Mouse (Mus musculus): Measurements from ENCODE around the gene Ankrd11. TPM values are rescaled to one million over a fixed set of nuclear protein-coding genes. Genes with fewer than 3 reads are reported as not detected.

Gene Ankrd11
- polyA plus RNA-seq, 1 experiment from 2014 or later: 39.6 TPM

DNA sequence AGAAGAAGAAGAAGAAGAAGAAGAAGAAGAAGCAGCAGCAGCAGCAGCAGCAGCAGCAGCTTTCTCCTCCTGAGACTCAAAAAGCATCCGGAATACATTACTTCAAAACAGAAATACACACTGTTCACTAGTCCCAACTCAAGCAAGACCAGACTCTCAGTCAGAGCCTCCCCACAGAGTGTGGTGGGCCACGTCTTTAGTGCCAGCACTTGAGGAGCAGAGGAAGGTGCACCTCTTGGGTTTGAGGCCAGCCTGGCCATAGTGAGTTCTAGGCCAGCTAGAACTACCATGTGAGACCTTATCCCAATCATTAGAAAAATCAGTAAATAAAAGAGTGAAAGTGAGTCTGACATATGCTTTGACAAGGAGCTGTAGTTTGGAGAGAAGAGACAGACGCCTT, 57.9 kb downstream of the Ankrd11 start:
- Histone ChIP-seq H3K4me2 (no peak overlapping the region), H3K4me1 (replicated peaks) (peaks cover 39% of the 10 kb centered on the region), H3K9ac (no peak overlapping the region), H3K27me3 (no peaks in the 10 kb centered on the region), H3K27ac (no peak overlapping the region), H3K36me3 (no peaks in the 10 kb centered on the region), H3K4me3 (no peak overlapping the region), H3K9me3 (replicated peaks) (no peaks in the 10 kb centered on the region)
- ATAC-seq (replicated peaks; ENCODE audit: insufficient number of reproducible peaks, insufficient read depth, low FRiP score, low read depth): no peak
- 83% methylated on average over 3 of the region's 3 CpGs for WGBS

DNA sequence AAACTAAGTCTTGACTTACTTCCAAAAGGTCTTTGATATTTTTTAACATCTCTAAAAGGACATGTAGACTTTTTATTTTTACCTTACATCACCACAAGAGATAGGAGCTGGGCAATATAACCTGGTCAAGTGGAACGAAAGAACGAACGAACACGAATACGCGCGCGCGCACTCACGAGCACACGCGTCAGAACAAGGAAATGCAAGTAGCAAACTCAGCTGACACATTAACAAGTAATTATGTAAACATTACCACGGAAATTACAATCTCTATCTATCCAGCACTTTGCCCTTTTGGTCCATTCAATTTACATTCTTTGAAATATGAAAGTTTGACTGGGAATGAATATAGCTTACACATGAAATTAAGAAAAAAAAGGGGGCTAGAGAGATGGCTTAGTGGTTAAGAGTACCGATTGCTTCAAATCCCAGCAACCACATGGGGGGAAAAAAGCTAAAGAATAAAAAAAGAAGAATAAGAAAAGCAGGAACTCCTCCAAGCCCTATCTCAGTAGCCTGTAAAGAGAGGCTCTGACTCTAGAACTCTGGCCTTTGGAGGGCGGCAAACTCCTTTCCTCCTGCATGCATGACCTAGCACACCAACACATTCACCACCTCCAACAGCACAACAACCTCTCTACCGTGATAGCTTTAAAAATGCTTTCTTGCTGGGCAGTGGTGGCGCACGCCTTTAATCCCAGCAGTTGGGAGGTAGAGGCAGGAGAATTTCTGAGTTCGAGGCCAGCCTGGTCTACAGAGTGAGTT, 58.7 kb downstream of the Ankrd11 start:
- no peaks in the 10 kb centered on the region for H3K9me3 ChIP-seq (replicated peaks)
- WGBS: 84% methylated on average over 19 of the region's 19 CpGs
- H3K27me3 ChIP-seq: no peaks in the 10 kb centered on the region
- H3K4me3 ChIP-seq: no peak overlapping the region
- H3K9ac ChIP-seq: no peak overlapping the region
- no peak for ATAC-seq (replicated peaks; ENCODE audit: insufficient number of reproducible peaks, insufficient read depth, low FRiP score, low read depth)
- no peak overlapping the region for H3K4me2 ChIP-seq
- H3K36me3 ChIP-seq: no peaks in the 10 kb centered on the region
- H3K4me1 ChIP-seq (replicated peaks): peaks cover 41% of the 10 kb centered on the region
- H3K27ac ChIP-seq: no peak overlapping the region

DNA sequence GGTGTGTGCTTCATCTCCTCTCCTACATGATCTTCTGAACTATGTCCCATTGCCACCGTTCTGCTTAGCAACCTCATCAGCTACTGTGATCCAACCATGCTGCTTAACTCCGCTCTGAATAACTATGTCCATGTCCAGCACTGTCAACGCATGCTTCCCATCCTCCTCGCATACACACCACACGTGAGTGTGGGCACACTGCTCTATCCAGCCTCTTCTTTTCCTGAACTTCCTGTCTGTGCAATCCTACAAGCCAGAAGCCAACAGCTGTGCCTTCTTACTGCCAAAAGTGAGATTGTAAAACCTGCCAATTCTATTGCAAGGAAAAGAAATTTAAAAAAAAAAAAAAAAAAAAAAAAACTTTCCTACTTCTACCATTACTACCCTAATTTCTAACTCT, 60.4 kb downstream of the Ankrd11 start:
- H3K4me2 ChIP-seq: no peak overlapping the region
- H3K36me3 ChIP-seq: no peaks in the 10 kb centered on the region
- H3K9me3 ChIP-seq (replicated peaks): no peaks in the 10 kb centered on the region
- no peak overlapping the region for H3K9ac ChIP-seq
- peaks cover 38% of the 10 kb centered on the region for H3K4me1 ChIP-seq (replicated peaks)
- H3K27ac ChIP-seq: no peak overlapping the region
- 63% methylated on average over 5 of the region's 5 CpGs for WGBS
- H3K4me3 ChIP-seq: no peak overlapping the region
- no peak for ATAC-seq (replicated peaks; ENCODE audit: insufficient number of reproducible peaks, insufficient read depth, low FRiP score, low read depth)
- H3K27me3 ChIP-seq: no peaks in the 10 kb centered on the region

DNA sequence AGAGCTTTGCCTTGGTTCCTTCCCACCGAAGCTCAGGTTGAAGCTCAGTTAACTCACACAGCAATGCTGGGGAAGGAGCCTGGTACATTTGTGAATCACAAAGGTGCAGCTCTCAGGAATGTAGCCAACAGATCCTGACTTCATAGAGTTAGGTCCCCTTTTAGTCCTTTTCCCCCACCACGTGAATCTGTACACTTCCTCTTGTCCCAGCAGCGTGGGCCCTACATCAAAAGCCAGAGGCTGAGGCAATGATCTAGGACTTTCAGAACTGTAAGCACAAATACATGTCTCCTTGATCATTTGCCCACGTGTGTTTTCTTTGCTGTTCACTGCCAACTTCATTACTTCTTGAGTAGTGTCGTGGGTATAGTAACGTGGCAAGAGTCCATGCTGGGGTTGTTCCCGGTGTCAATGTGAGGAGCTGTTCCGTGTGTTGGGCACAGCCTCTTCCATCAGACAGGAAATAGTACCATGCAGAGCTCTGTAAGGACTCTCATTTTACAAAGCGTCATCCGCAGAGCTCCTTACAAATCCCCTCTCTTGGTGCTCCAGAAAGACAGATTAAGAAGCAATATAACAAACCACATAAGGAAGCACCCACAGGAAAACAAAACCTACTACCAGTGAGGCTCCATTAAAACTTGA, 62.1 kb downstream of the Ankrd11 start:
- Histone ChIP-seq H3K9me3 (replicated peaks) (no peaks in the 10 kb centered on the region), H3K9ac (no peak overlapping the region), H3K4me3 (no peak overlapping the region), H3K27ac (no peak overlapping the region), H3K36me3 (no peaks in the 10 kb centered on the region), H3K27me3 (no peaks in the 10 kb centered on the region), H3K4me2 (no peak overlapping the region), H3K4me1 (replicated peaks) (peaks cover 30% of the 10 kb centered on the region)
- WGBS: 67% methylated on average over 10 of the region's 10 CpGs
- ATAC-seq (replicated peaks; ENCODE audit: insufficient number of reproducible peaks, insufficient read depth, low FRiP score, low read depth): no peak

DNA sequence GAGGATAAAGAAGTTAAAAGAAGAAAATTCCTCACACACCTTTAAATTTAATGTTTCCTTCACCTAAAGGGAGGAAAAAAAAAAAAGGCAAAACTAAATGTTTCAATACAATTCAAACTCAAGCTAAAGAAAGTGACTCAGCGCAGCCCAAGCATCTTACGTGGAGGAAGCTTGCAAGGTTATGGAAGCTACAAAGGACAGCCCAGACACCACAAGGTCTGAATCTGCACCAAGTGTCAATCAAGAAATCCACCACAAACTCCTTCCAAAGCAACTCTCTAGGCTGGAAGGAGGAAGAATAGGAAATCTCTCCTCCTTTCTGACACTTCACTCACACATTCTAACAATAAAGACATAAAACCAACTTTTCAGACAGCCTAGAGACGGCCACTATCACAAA, 62.7 kb downstream of the Ankrd11 start:
- no peaks in the 10 kb centered on the region for H3K27me3 ChIP-seq
- H3K4me1 ChIP-seq (replicated peaks): peaks cover 30% of the 10 kb centered on the region
- no peaks in the 10 kb centered on the region for H3K36me3 ChIP-seq
- H3K4me2 ChIP-seq: no peak overlapping the region
- no peak overlapping the region for H3K4me3 ChIP-seq
- no peaks in the 10 kb centered on the region for H3K9me3 ChIP-seq (replicated peaks)
- H3K27ac ChIP-seq: no peak overlapping the region
- no peak overlapping the region for H3K9ac ChIP-seq
- ATAC-seq (replicated peaks; ENCODE audit: insufficient number of reproducible peaks, insufficient read depth, low FRiP score, low read depth): no peak
- 83% methylated on average over 3 of the region's 3 CpGs for WGBS

DNA sequence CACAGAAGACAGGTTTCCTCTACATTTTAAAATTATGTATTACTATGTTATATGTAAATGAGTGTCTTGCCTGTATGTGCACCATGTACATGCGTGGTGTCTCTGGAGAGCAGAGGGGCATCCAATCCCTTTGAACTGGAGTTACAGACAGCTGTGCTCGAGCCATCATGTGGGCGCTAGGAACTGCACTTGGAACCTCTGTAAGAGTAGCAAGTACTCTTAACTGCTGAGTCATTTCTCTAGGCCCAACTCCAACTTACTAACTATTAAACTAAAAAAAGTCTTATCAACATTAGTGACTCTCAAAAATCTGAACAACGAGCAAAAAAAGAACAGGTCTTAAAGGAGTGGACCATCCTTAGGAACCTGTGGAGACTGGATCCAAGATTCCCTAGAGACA, 66.0 kb downstream of the Ankrd11 start:
- H3K36me3 ChIP-seq: no peaks in the 10 kb centered on the region
- no peak overlapping the region for H3K9ac ChIP-seq
- WGBS: 79% methylated on average over 4 of the region's 4 CpGs
- H3K9me3 ChIP-seq (replicated peaks): no peaks in the 10 kb centered on the region
- H3K27ac ChIP-seq: no peak overlapping the region
- H3K4me1 ChIP-seq (replicated peaks): peaks cover 26% of the 10 kb centered on the region
- no peak overlapping the region for H3K4me3 ChIP-seq
- ATAC-seq (replicated peaks; ENCODE audit: insufficient number of reproducible peaks, insufficient read depth, low FRiP score, low read depth): no peak
- H3K4me2 ChIP-seq: no peak overlapping the region
- no peaks in the 10 kb centered on the region for H3K27me3 ChIP-seq

DNA sequence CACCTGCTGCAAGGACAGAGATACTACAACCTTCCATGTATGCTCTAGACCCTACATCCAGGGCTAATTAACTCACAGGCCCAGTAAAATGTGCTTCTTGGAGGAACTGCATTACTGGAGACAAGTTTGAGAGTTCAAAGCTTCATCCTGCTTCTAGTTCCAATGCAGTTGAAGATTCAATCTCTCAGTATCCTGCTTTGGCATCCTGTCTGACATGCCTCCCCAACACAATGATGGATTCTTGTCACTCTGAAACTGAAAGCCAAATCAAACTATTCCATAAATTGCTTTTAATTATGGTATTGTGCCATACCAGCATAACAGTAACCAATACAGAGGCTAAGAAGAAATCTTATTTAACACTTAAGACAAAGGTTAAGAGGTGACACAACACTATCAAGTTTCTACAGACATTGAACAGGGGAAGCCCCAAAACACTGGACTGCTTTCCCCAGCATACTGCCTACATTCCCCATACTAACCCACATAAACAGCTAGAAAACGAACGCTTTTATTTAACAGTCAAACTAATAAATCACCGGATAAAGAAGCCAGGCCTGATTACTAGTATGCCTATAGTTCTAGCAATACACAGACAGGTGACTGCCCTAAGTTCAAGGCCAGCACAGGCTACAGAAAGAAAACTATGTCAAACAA, 72.0 kb downstream of the Ankrd11 start:
- Histone ChIP-seq H3K4me3 (no peak overlapping the region), H3K36me3 (no peaks in the 10 kb centered on the region), H3K27ac (no peak overlapping the region), H3K4me1 (replicated peaks) (no peaks in the 10 kb centered on the region), H3K4me2 (no peak overlapping the region), H3K27me3 (no peaks in the 10 kb centered on the region), H3K9ac (no peak overlapping the region), H3K9me3 (replicated peaks) (no peaks in the 10 kb centered on the region)
- WGBS: 91% methylated on average over 3 of the region's 3 CpGs
- ATAC-seq (replicated peaks; ENCODE audit: insufficient number of reproducible peaks, insufficient read depth, low FRiP score, low read depth): no peak

DNA sequence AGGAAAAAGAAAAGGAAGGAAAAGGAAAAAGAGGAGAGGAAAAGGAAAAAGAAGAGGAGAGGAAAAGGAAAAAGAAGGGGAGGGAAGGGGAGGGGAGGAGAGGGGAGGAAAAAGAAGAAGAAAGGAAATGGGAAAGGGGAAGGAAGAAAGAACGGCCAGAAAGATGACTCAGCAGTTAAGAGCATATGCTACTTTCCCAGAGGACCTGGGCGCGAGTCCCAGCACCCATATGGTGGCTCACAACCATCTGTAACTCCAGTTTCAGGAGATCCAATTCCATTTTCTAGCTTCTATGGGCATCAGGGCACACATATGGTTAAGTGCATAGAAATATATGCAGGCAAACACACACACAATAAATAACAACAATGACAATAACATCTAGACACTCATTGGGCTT, 73.9 kb downstream of the Ankrd11 start:
- ATAC-seq (replicated peaks; ENCODE audit: insufficient number of reproducible peaks, insufficient read depth, low FRiP score, low read depth): no peak
- Histone ChIP-seq H3K27ac (no peak overlapping the region), H3K27me3 (no peaks in the 10 kb centered on the region), H3K4me3 (no peak overlapping the region), H3K9ac (no peak overlapping the region), H3K36me3 (0 out of 2 replicates have a peak, but pooled peaks cover 3% of the 10 kb centered on the region), H3K9me3 (replicated peaks) (no peaks in the 10 kb centered on the region), H3K4me1 (replicated peaks) (no peaks in the 10 kb centered on the region; the same call in 1 of the 2 replicates), H3K4me2 (no peak overlapping the region)
- WGBS: 92% methylated on average over 3 of the region's 3 CpGs

DNA sequence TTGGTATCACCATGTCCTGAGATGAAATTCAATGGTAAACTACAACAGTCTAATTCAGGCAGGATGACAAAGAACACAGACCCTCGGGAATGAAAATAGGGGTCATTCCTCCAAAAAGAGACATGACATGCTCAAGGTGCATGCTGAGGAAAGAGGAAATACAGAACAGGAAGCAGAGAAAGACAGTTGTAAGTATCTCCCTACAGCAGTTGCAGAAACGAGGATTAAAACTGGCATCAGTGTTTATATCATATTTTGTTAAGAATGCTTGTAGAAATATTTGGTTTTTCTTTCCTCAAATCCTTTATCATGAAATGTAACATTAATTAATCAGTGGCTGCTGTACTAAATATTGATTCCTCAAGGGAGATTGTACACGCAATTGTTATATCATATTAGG, 75.4 kb downstream of the Ankrd11 start:
- 70% methylated on average over 3 of the region's 3 CpGs for WGBS
- no peak for ATAC-seq (replicated peaks; ENCODE audit: insufficient number of reproducible peaks, insufficient read depth, low FRiP score, low read depth)
- Histone ChIP-seq H3K27ac (no peak overlapping the region), H3K9ac (no peak overlapping the region), H3K27me3 (no peaks in the 10 kb centered on the region), H3K4me3 (no peak overlapping the region), H3K36me3 (0 out of 2 replicates have a peak, but pooled peaks cover 3% of the 10 kb centered on the region), H3K4me1 (replicated peaks) (peaks cover 14% of the 10 kb centered on the region), H3K4me2 (no peak overlapping the region), H3K9me3 (replicated peaks) (no peaks in the 10 kb centered on the region)

DNA sequence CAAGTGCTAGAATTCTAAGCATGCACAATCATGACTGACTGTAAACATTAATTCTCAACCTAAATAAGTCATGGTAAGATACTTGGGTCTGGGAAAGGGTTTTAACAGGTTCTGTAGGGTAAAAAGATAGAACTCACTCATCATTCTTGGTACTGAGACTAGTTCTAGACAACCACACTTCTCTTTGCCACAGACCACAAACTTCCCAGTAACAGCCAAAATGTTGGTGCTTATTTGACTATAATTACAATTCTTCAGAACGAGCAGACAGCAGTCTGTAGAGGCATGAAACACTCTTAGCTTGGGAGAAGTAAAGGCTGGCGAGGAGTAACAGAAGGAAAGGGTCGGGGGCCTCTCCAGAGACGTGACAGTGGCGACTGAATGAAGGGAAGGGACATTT, 80.0 kb downstream of the Ankrd11 start:
- H3K27me3 ChIP-seq: no peaks in the 10 kb centered on the region
- no peak overlapping the region for H3K27ac ChIP-seq
- H3K9me3 ChIP-seq (replicated peaks): no peaks in the 10 kb centered on the region
- no peak for ATAC-seq (replicated peaks; ENCODE audit: insufficient number of reproducible peaks, insufficient read depth, low FRiP score, low read depth)
- H3K9ac ChIP-seq: no peak overlapping the region
- 0 out of 2 replicates have a peak, but pooled peaks cover 3% of the 10 kb centered on the region for H3K36me3 ChIP-seq
- no peak overlapping the region for H3K4me3 ChIP-seq
- no peak overlapping the region for H3K4me2 ChIP-seq
- H3K4me1 ChIP-seq (replicated peaks): peaks cover 26% of the 10 kb centered on the region
- WGBS: 46% methylated on average over 5 of the region's 5 CpGs

DNA sequence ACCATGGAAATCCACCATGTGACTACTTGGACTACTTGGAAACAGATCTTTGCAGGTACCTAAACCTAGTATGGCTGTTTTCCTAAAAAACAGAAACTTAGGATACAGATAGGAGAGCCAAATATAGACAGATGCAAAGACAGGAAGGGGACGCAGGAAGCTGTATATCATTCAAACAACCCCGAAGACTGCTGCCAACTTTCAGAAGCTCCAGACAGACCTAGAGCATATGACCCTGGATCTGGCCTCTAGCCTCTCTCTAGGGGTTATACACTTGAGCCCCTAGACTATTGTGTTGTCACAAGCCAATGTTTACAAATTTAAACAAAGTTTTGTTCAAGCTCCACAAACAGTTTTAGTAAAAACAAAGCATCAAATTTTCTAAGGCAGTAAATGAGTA, 80.6 kb downstream of the Ankrd11 start:
- no peak overlapping the region for H3K4me2 ChIP-seq
- no peak for ATAC-seq (replicated peaks; ENCODE audit: insufficient number of reproducible peaks, insufficient read depth, low FRiP score, low read depth)
- 7% methylated on average over 2 of the region's 2 CpGs for WGBS

More for the DNA sequence above, 80.6 kb downstream of the Ankrd11 start:
- Histone ChIP-seq H3K36me3 (0 out of 2 replicates have a peak, but pooled peaks cover 3% of the 10 kb centered on the region), H3K4me3 (no peak overlapping the region), H3K9me3 (replicated peaks) (no peaks in the 10 kb centered on the region), H3K4me1 (replicated peaks) (peaks cover 31% of the 10 kb centered on the region), H3K27me3 (no peaks in the 10 kb centered on the region), H3K27ac (0 out of 2 replicates have a peak overlapping the region, but pooled peaks have one; percentile 5), H3K9ac (no peak overlapping the region)
